Comparison of ENCODE assay signal across 18 mouse cellular contexts in genomic region chr9:112561348-112561747, GRCm38 (mm10).
"Had no signal": no experiment of that assay in that cellular context is flagged by ENCODE, and none has a peak within 500 bp of the region (broad histone marks: within the 10 kb centered on the region; RNA-seq: fewer than 3 reads in every experiment).

No protein-coding gene starts in this region.

- H3K4me3 ChIP-seq: limb, embryonic 12.5 days; limb, embryonic 15.5 days; liver, embryonic 15.5 days; lung, embryonic 15.5 days; megakaryocyte, embryonic 14.5 days; midbrain, embryonic 10.5 days; midbrain, embryonic 13.5 days; neural tube, embryonic 12.5 days; neural tube, embryonic 15.5 days had no signal

- H3K4me2 ChIP-seq: limb, embryonic 12.5 days; limb, embryonic 15.5 days; liver, embryonic 11.5 days; liver, embryonic 15.5 days; lung, embryonic 15.5 days; midbrain, embryonic 13.5 days; neural tube, embryonic 12.5 days; neural tube, embryonic 15.5 days had no signal

- DNase-seq: kidney, adult 9 months; kidney, postnatal 4 days; left cerebral cortex, postnatal 4 days; lung, adult 18-20 months; lung, postnatal 10 days; lung, postnatal 36 days; thymus, adult 18-20 months; thymus, postnatal 36 days had no signal

- ATAC-seq: midbrain, embryonic 13.5 days had no signal

- H3K4me1 ChIP-seq: limb, embryonic 12.5 days; limb, embryonic 15.5 days; liver, embryonic 15.5 days; lung, embryonic 15.5 days; megakaryocyte, embryonic 14.5 days; midbrain, embryonic 10.5 days; neural tube, embryonic 12.5 days; neural tube, embryonic 15.5 days had no signal

- H3K27ac ChIP-seq: limb, embryonic 12.5 days; limb, embryonic 15.5 days; liver, embryonic 15.5 days; lung, embryonic 15.5 days; midbrain, embryonic 10.5 days; midbrain, embryonic 13.5 days; neural tube, embryonic 12.5 days; neural tube, embryonic 15.5 days had no signal

- H3K27me3 ChIP-seq: limb, embryonic 12.5 days; limb, embryonic 15.5 days; liver, embryonic 15.5 days; lung, embryonic 15.5 days; megakaryocyte, embryonic 14.5 days; midbrain, embryonic 13.5 days; neural tube, embryonic 12.5 days; neural tube, embryonic 15.5 days had no signal

- H3K9me3 ChIP-seq: limb, embryonic 12.5 days; limb, embryonic 15.5 days; liver, embryonic 15.5 days; lung, embryonic 15.5 days; megakaryocyte, embryonic 14.5 days; midbrain, embryonic 10.5 days; midbrain, embryonic 13.5 days; neural tube, embryonic 12.5 days; neural tube, embryonic 15.5 days had no signal

- H3K9ac ChIP-seq: limb, embryonic 12.5 days; limb, embryonic 15.5 days; liver, embryonic 15.5 days; lung, embryonic 15.5 days; midbrain, embryonic 13.5 days; neural tube, embryonic 12.5 days; neural tube, embryonic 15.5 days had no signal

- H3K36me3 ChIP-seq: limb, embryonic 12.5 days; limb, embryonic 15.5 days; liver, embryonic 15.5 days; lung, embryonic 15.5 days; midbrain, embryonic 10.5 days; midbrain, embryonic 13.5 days; neural tube, embryonic 12.5 days; neural tube, embryonic 15.5 days had no signal
